Mouse (Mus musculus): Measurements from ENCODE around the gene Tm6sf1.

DNA sequence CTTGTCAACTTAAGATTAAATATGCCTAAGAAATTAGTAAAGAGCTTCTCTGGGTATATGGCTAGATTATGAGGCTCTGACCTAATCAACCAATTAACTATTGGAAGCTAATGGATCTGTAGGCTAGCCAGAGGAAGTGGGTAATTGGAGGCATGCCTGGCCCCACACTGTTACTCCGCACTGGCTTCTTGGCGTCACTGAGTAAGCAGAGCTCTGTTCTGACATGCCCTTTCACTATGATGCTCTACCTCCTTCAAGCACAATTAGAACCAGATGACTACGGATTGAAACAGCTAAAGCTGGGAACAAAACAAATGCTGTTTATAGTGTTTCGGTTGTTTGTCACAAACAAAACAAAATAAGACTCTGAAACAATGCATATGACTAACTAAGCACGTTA is 59.5 kb downstream of the Tm6sf1 start:
- no peak for TF ChIP-seq MXI1 (IDR thresholded peaks at IDR 0.05; ENCODE audit: low read depth, low read length)
- TF ChIP-seq CTCF (IDR thresholded peaks at IDR 0.05 in 2 of 3, conservative IDR thresholded peaks at IDR 0.05 in 1 of 3; ENCODE audit: control insufficient read depth in 1 of 3, insufficient read depth in 1 of 3, low read depth in 2 of 3, low read length in 3 of 3, poor library complexity in 1 of 3, severe bottlenecking in 1 of 3), result no peak
